Mouse (Mus musculus) MEL (cell line): ENCODE data around the gene Arhgef39. TPM values are rescaled to one million over a fixed set of nuclear protein-coding genes. Genes with fewer than 3 reads are reported as not detected.

Experiments
- DNase-seq: peaks from one replicate; pipeline ENCODE4 v3.0.0; 2011; ENCODE audit warnings: low read depth, low spot score
- H3K27ac ChIP-seq: 2 replicates; pipeline ENCODE4 v1.5.1; 2012; ENCODE audit warnings: low read depth, mild to moderate bottlenecking, control low read depth, low read length, moderate library complexity; ENCODE audit not compliant: control insufficient read depth
- H3K27me3 ChIP-seq, 2 experiments: fragments of 150-350 bp in 1 of 2; sonication (generic) in 1 of 2; 2 replicates each; pipeline ENCODE4 v1.6.1; 2012; ENCODE audit warnings: low read length in 2 of 2, mild to moderate bottlenecking in 2 of 2, improper control_type of control experiment in 1 of 2, moderate library complexity in 1 of 2; ENCODE audit not compliant: insufficient read depth in 2 of 2, control insufficient read depth in 1 of 2
- H3K36me3 ChIP-seq, 2 experiments: 2 replicates each; pipeline ENCODE4 v1.6.1; 2012 to 2014; ENCODE audit warnings: low read length in 2 of 2, improper control_type of control experiment in 1 of 2, inconsistent platforms in 1 of 2, mild to moderate bottlenecking in 1 of 2; ENCODE audit not compliant: insufficient read depth in 2 of 2, control insufficient read depth in 1 of 2
- H3K4me1 ChIP-seq, 2 experiments: fragments of 150-350 bp in 1 of 2; sonication (generic) in 1 of 2; 2 replicates each; pipeline ENCODE4 v1.6.1; 2012; ENCODE audit warnings: low read length in 2 of 2, improper control_type of control experiment in 1 of 2, mild to moderate bottlenecking in 1 of 2; ENCODE audit not compliant: insufficient read depth in 2 of 2, control insufficient read depth in 1 of 2
- H3K4me3 ChIP-seq, 2 experiments: fragments of 150-350 bp in 1 of 2; sonication (generic) in 1 of 2; 2 replicates each; pipeline ENCODE4 v1.5.1; 2012; ENCODE audit warnings: low read depth in 2 of 2, low read length in 2 of 2, mild to moderate bottlenecking in 2 of 2, moderate library complexity in 2 of 2, control low read depth in 1 of 2, improper control_type of control experiment in 1 of 2; ENCODE audit not compliant: control insufficient read depth in 1 of 2, insufficient read depth in 1 of 2
- H3K79me2 ChIP-seq: 2 replicates; pipeline ENCODE4 v1.6.1; 2012; ENCODE audit warnings: mild to moderate bottlenecking, low read length, moderate library complexity; ENCODE audit not compliant: control insufficient read depth, poor library complexity, insufficient read depth
- H3K9ac ChIP-seq: 2 replicates; pipeline ENCODE4 v1.6.1; 2012; ENCODE audit warnings: low read depth, mild to moderate bottlenecking, control low read depth, low read length, moderate library complexity; ENCODE audit not compliant: control insufficient read depth, poor library complexity, severe bottlenecking
- H3K9me3 ChIP-seq: fragments of 150-350 bp; sonication (generic); replicated peaks from 2 replicates; pipeline ENCODE4 v1.6.1; 2012; ENCODE audit warnings: mild to moderate bottlenecking, low read length, improper control_type of control experiment, moderate library complexity; ENCODE audit not compliant: insufficient read depth
- BHLHE40 ChIP-seq: IDR thresholded peaks from 2 replicates; pipeline ENCODE4 v1.6.1; 2012; ENCODE audit warnings: low read depth, mild to moderate bottlenecking, inconsistent platforms, low read length, improper control_type of control experiment, borderline replicate concordance
- CHD1 ChIP-seq: IDR thresholded peaks from 2 replicates; pipeline ENCODE4 v1.6.1; 2012; ENCODE audit warnings: low read depth, mild to moderate bottlenecking, inconsistent platforms, low read length, improper control_type of control experiment
- CTCF ChIP-seq, 3 experiments: IDR thresholded peaks in 2 of 3; conservative IDR thresholded peaks in 1 of 3; 2 replicates each; pipeline ENCODE4 v1.5.1; 2011 to 2012; ENCODE audit warnings: low read length in 3 of 3, low read depth in 2 of 3, mild to moderate bottlenecking in 2 of 3, improper control_type of control experiment in 1 of 3, inconsistent platforms in 1 of 3, mixed read lengths in 1 of 3, moderate library complexity in 1 of 3; ENCODE audit not compliant: control insufficient read depth in 1 of 3, insufficient read depth in 1 of 3, poor library complexity in 1 of 3, severe bottlenecking in 1 of 3
- ETS1 ChIP-seq: IDR thresholded peaks from 2 replicates; pipeline ENCODE4 v1.6.1; 2012; ENCODE audit warnings: low read depth, mild to moderate bottlenecking, inconsistent platforms, low read length, improper control_type of control experiment, moderate library complexity
- GATA1 ChIP-seq: IDR thresholded peaks from 2 replicates; pipeline ENCODE4 v1.6.1; 2011; ENCODE audit warnings: low read depth, low read length, improper control_type of control experiment
- KAT2A ChIP-seq: conservative IDR thresholded peaks from 2 replicates; pipeline ENCODE4 v1.6.1; 2012; ENCODE audit warnings: low read depth, low read length, improper control_type of control experiment, inconsistent platforms
- MAX ChIP-seq: IDR thresholded peaks from 2 replicates; pipeline ENCODE4 v1.6.1; 2011; ENCODE audit warnings: low read length, improper control_type of control experiment
- MAZ ChIP-seq: IDR thresholded peaks from 2 replicates; pipeline ENCODE4 v1.6.1; 2012; ENCODE audit warnings: low read depth, mild to moderate bottlenecking, inconsistent platforms, low read length, improper control_type of control experiment
- MEF2A ChIP-seq: IDR thresholded peaks from 2 replicates; pipeline ENCODE4 v1.6.1; 2014; ENCODE audit warnings: low read depth, mild to moderate bottlenecking, inconsistent platforms, low read length, improper control_type of control experiment; ENCODE audit not compliant: poor library complexity, insufficient replicate concordance, severe bottlenecking; ENCODE audit errors: extremely low read depth
- MYB ChIP-seq: IDR thresholded peaks from 2 replicates; pipeline ENCODE4 v1.6.1; 2011; ENCODE audit warnings: mild to moderate bottlenecking, low read depth, low read length, improper control_type of control experiment
- MYC ChIP-seq: IDR thresholded peaks from 2 replicates; pipeline ENCODE4 v1.6.1; 2011; ENCODE audit warnings: low read depth, mild to moderate bottlenecking, low read length, improper control_type of control experiment, moderate library complexity
- NRF1 ChIP-seq: IDR thresholded peaks from 2 replicates; pipeline ENCODE4 v1.6.1; 2014; ENCODE audit warnings: low read depth, mild to moderate bottlenecking, inconsistent platforms, low read length, improper control_type of control experiment, moderate library complexity; ENCODE audit not compliant: poor library complexity, insufficient read depth, severe bottlenecking
- POLR2A ChIP-seq, 2 experiments: IDR thresholded peaks; 2 replicates each; pipeline ENCODE4 v1.6.1; 2011 to 2012; ENCODE audit warnings: low read length in 2 of 2, mild to moderate bottlenecking in 2 of 2, control low read depth in 1 of 2, improper control_type of control experiment in 1 of 2, low read depth in 1 of 2, moderate library complexity in 1 of 2; ENCODE audit not compliant: control insufficient read depth in 1 of 2, insufficient read depth in 1 of 2, poor library complexity in 1 of 2
- POLR2AphosphoS2 ChIP-seq: IDR thresholded peaks from 2 replicates; pipeline ENCODE4 v1.6.1; 2011; ENCODE audit warnings: low read length, improper control_type of control experiment
- POLR2AphosphoS5 ChIP-seq: IDR thresholded peaks from 2 replicates; pipeline ENCODE4 v1.6.1; 2012; ENCODE audit warnings: low read depth, borderline replicate concordance, mild to moderate bottlenecking, inconsistent platforms, low read length, moderate library complexity, mixed read lengths
- SIN3A ChIP-seq: IDR thresholded peaks from 2 replicates; pipeline ENCODE4 v1.6.1; 2012; ENCODE audit warnings: low read length, improper control_type of control experiment, inconsistent platforms
- SMC3 ChIP-seq: IDR thresholded peaks from 2 replicates; pipeline ENCODE4 v1.6.1; 2011; ENCODE audit warnings: low read depth, low read length, improper control_type of control experiment
- TAL1 ChIP-seq: IDR thresholded peaks from 2 replicates; pipeline ENCODE4 v1.6.1; 2012; ENCODE audit warnings: mild to moderate bottlenecking, inconsistent platforms, low read length, moderate library complexity, mixed read lengths
- USF2 ChIP-seq, 2 experiments: IDR thresholded peaks; 2 replicates each; pipeline ENCODE4 v1.6.1; 2011 to 2012; ENCODE audit warnings: improper control_type of control experiment in 2 of 2, low read length in 2 of 2, borderline replicate concordance in 1 of 2, inconsistent platforms in 1 of 2, low read depth in 1 of 2, mild to moderate bottlenecking in 1 of 2; ENCODE audit not compliant: insufficient read depth in 1 of 2
- ZKSCAN1 ChIP-seq: IDR thresholded peaks from 2 replicates; pipeline ENCODE4 v1.6.1; 2012; ENCODE audit warnings: low read depth, mild to moderate bottlenecking, inconsistent platforms, low read length, improper control_type of control experiment, moderate library complexity
- ZMIZ1 ChIP-seq: IDR thresholded peaks from 2 replicates; pipeline ENCODE4 v1.6.1; 2012; ENCODE audit warnings: low read depth, mild to moderate bottlenecking, inconsistent platforms, low read length, improper control_type of control experiment, moderate library complexity
- polyA plus RNA-seq, 2 experiments: library from polyadenylated mRNA; stranded (reverse) in 1 of 2; unstranded in 1 of 2; fragments of >175 nt in 1 of 2; fragments of >200 nt in 1 of 2; gene quantifications; 2 replicates each; pipeline versions ENCODE4 v1.2.1 to v1.2.4; 2012; ENCODE audit warnings: low replicate concordance in 2 of 2, low read depth in 1 of 2; ENCODE audit not compliant: insufficient read length in 2 of 2, insufficient read depth in 1 of 2, missing spikeins in 1 of 2
- total RNA-seq: library from RNA; depleted of rRNA; stranded (reverse); fragments of 300-350 nt; gene quantifications from 2 replicates; pipeline ENCODE4 v1.2.3, GENCODE M21; 2012

Gene Arhgef39
- total and polyA plus RNA-seq, 3 experiments = 26.3 to 56.7 TPM; not detected in 1

GRCm38 (mm10) chr4:43477857-43478533 is 21.5 kb downstream of the Arhgef39 start (continued):
- peak; percentile 78; the same call in 1 of the 2 replicates for TF ChIP-seq POLR2AphosphoS2
- peak in 1 of 2 experiments; percentile 83; a peak in 2 of 4 replicates for TF ChIP-seq POLR2A (IDR thresholded peaks at IDR 0.05; ENCODE audit: control insufficient read depth in 1 of 2, insufficient read depth in 1 of 2, low read depth in 1 of 2, low read length in 2 of 2, poor library complexity in 1 of 2)
- TF ChIP-seq MAZ = peak; percentile 85

- no peaks in the 10 kb centered on the region for H3K9me3 ChIP-seq
- H3K27ac ChIP-seq = no peak overlapping the region
- H3K4me1 ChIP-seq = peaks cover 0 to 6% of the 10 kb centered on the region in 2 experiments; a peak in 2 of 4 replicates
- no peak for TF ChIP-seq POLR2AphosphoS5
- no peak for TF ChIP-seq TAL1
- 0 out of 2 replicates have a peak, but pooled peaks have one; percentile 27 for TF ChIP-seq SMC3
- TF ChIP-seq CTCF (IDR thresholded peaks at IDR 0.05 in 2 of 3, conservative IDR thresholded peaks at IDR 0.05 in 1 of 3; ENCODE audit: control insufficient read depth in 1 of 3, insufficient read depth in 1 of 3, low read depth in 2 of 3, low read length in 3 of 3, poor library complexity in 1 of 3, severe bottlenecking in 1 of 3) = peak in 2 of 3 experiments; percentile 31 to 42; a peak in 5 of 6 replicates
- TF ChIP-seq, all 39 proteins: peak for 2
- H3K36me3 ChIP-seq = peaks cover 0 to 1% of the 10 kb centered on the region in 2 experiments; a peak in 1 of 4 replicates
- H3K4me3 ChIP-seq = no peak overlapping the region
- no peak overlapping the region for H3K9ac ChIP-seq
- no peaks in the 10 kb centered on the region for H3K79me2 ChIP-seq
- no peaks in the 10 kb centered on the region for H3K27me3 ChIP-seq
- peak; percentile 47 for DNase-seq
Observed at GRCm38 (mm10) chr4:43476604-43477003, 22.9 kb downstream of the Arhgef39 start.

GRCm38 (mm10) chr4:43473636-43474035 is 25.9 kb downstream of the Arhgef39 start:
- no peaks in the 10 kb centered on the region for H3K9me3 ChIP-seq
- DNase-seq = no peak
- no peaks in the 10 kb centered on the region for H3K79me2 ChIP-seq
- H3K27ac ChIP-seq = no peak overlapping the region
- H3K9ac ChIP-seq = no peak overlapping the region
- no peak overlapping the region for H3K4me3 ChIP-seq
- H3K27me3 ChIP-seq = no peaks in the 10 kb centered on the region
- no peaks in the 10 kb centered on the region for H3K36me3 ChIP-seq
- TF ChIP-seq KAT2A (no peak), SMC3 (no peak), MEF2A (no peak), SIN3A (no peak), ZMIZ1 (no peak)
- peaks cover 0 to 4% of the 10 kb centered on the region in 2 experiments; a peak in 2 of 4 replicates for H3K4me1 ChIP-seq

GRCm38 (mm10) chr4:43470301-43470700 is 29.2 kb downstream of the Arhgef39 start:
- Histone ChIP-seq H3K36me3 (no peaks in the 10 kb centered on the region), H3K4me1 (no peaks in the 10 kb centered on the region), H3K4me3 (no peak overlapping the region), H3K9me3 (no peaks in the 10 kb centered on the region), H3K9ac (no peak overlapping the region), H3K79me2 (no peaks in the 10 kb centered on the region), H3K27ac (no peak overlapping the region), H3K27me3 (no peaks in the 10 kb centered on the region)
- DNase-seq = no peak
- TF ChIP-seq BHLHE40 (no peak), NRF1 (no peak), MYC (no peak), MYB (no peak), GATA1 (no peak), MAX (no peak), TAL1 (no peak), POLR2AphosphoS5 (no peak), MAZ (no peak), ZKSCAN1 (no peak), MEF2A (no peak), ETS1 (no peak), CHD1 (no peak), USF2 (IDR thresholded peaks at IDR 0.05; ENCODE audit: borderline replicate concordance in 1 of 2, insufficient read depth in 1 of 2, low read depth in 1 of 2, low read length in 2 of 2) (no peak)
